Mouse (Mus musculus) heart, postnatal 0 days (tissue): Measurements from ENCODE around the gene Capn5. TPM values are rescaled to one million over a fixed set of nuclear protein-coding genes. Genes with fewer than 3 reads are reported as not detected.
A peak's percentile ranks its signal among the peaks of the same experiment; 100 is the strongest.

Source experiments
- ATAC-seq: fragments of 200-750 bp; cut with Nextera tagmentation; 2 replicates; pipeline ENCODE4 v1.8.0; 2017; ENCODE audit warnings: low read depth, moderate number of reproducible peaks, moderate library complexity; ENCODE audit not compliant: insufficient read depth
- DNase-seq: peaks from one replicate; pipeline ENCODE4 v3.0.0-alpha.2; 2016; ENCODE audit warnings: low spot score
- H3K27ac ChIP-seq: fragments of 300-500 bp; sonication (generic); 2 replicates; pipeline ENCODE4 v1.5.1; 2014; ENCODE audit warnings: low read depth, mild to moderate bottlenecking
- H3K27me3 ChIP-seq: fragments of 300-500 bp; sonication (generic); 2 replicates; pipeline ENCODE4 v1.6.1; 2014; ENCODE audit warnings: low read length, mixed read lengths; ENCODE audit not compliant: control insufficient read depth, insufficient read depth
- H3K36me3 ChIP-seq: fragments of 300-500 bp; sonication (generic); replicated peaks from 2 replicates; pipeline ENCODE4 v1.6.1; 2014; ENCODE audit warnings: low read length, mixed read lengths; ENCODE audit not compliant: control insufficient read depth, insufficient read depth
- H3K4me1 ChIP-seq: fragments of 300-500 bp; sonication (generic); 2 replicates; pipeline ENCODE4 v1.6.1; 2014; ENCODE audit warnings: antibody characterized with exemption; ENCODE audit not compliant: control insufficient read depth, insufficient read depth
- H3K4me2 ChIP-seq: fragments of 300-500 bp; sonication (generic); 2 replicates; pipeline ENCODE4 v1.6.1; 2014; ENCODE audit warnings: low read depth, mild to moderate bottlenecking, low read length, moderate library complexity
- H3K4me3 ChIP-seq: fragments of 300-500 bp; sonication (generic); 2 replicates; pipeline ENCODE4 v1.5.1; 2014; ENCODE audit warnings: low read depth, low read length
- H3K9ac ChIP-seq: fragments of 300-500 bp; sonication (generic); replicated peaks from 2 replicates; pipeline ENCODE4 v1.6.1; 2014; ENCODE audit warnings: low read depth, low read length, mixed read lengths
- H3K9me3 ChIP-seq: fragments of 300-500 bp; sonication (generic); replicated peaks from 2 replicates; pipeline ENCODE4 v1.6.1; 2016; ENCODE audit warnings: low read length; ENCODE audit not compliant: control insufficient read depth
- CTCF ChIP-seq: IDR thresholded peaks from 2 replicates; pipeline ENCODE4 v1.5.1; 2016; ENCODE audit warnings: antibody characterized with exemption, control low read depth, low read depth
- EP300 ChIP-seq: IDR thresholded peaks from 2 replicates; pipeline ENCODE4 v1.6.1; 2016; ENCODE audit warnings: antibody characterized with exemption, low read depth
- WGBS: fragments of 180-500 bp; shearing (Covaris S2); extraction: QIAGEN DNeasy Blood & Tissue Kit; methylation state at CpG from one replicate; pipeline ENCODE4 v1.1.7; 2014; 5-methylcytosine and 5-hydroxymethylcytosine counted together
- polyA plus RNA-seq: library from polyadenylated mRNA; unstranded; fragments of >200 nt; fragmentation: Nextera tagmentation; extraction: Ambion mirVana; gene quantifications from 2 replicates; pipeline ENCODE4 v1.2.1, GENCODE M21; 2015
- total RNA-seq: library from RNA; depleted of rRNA; stranded (reverse); fragments of >200 nt; gene quantifications from 2 replicates; pipeline ENCODE4 v1.2.3, GENCODE M21; 2014; ENCODE audit warnings: low replicate concordance; rRNA removed

The Capn5 gene
- total and polyA plus RNA-seq, 2 experiments from 2014 or later, result 1.1 to 5.6 TPM

- DNase-seq (no peak), ATAC-seq (no peak)
- Histone ChIP-seq H3K4me1 (no peaks in the 10 kb centered on the region), H3K9ac (no peak overlapping the region), H3K36me3 (0 out of 2 replicates have a peak, but pooled peaks cover 4% of the 10 kb centered on the region), H3K4me3 (no peak overlapping the region), H3K4me2 (no peak overlapping the region), H3K9me3 (no peaks in the 10 kb centered on the region), H3K27ac (no peak overlapping the region), H3K27me3 (no peaks in the 10 kb centered on the region)
- TF ChIP-seq CTCF (no peak), EP300 (no peak)
- 75% methylated on average over 11 of the region's 11 CpGs for WGBS
These were observed 100.6 kb downstream of the Capn5 start for GRCm38 (mm10) chr7:98077453-98077852.

GRCm38 (mm10) chr7:98071620-98072019 lies 106.5 kb downstream of the Capn5 start:
- Histone ChIP-seq H3K27ac (no peak overlapping the region), H3K36me3 (0 out of 2 replicates have a peak, but pooled peaks cover 7% of the 10 kb centered on the region), H3K9me3 (no peaks in the 10 kb centered on the region), H3K9ac (no peak overlapping the region), H3K4me3 (no peak overlapping the region), H3K4me2 (no peak overlapping the region), H3K27me3 (no peaks in the 10 kb centered on the region), H3K4me1 (no peaks in the 10 kb centered on the region)
- peak; percentile 27; the same call in 1 of the 2 replicates for ATAC-seq
- peak; percentile 69 for DNase-seq
- 24% methylated on average over 5 of the region's 5 CpGs for WGBS
- TF ChIP-seq EP300 (no peak), CTCF (peak; percentile 96)

Other genes starting within 250 kb of the Capn5 start
- gene Myo7a, start 58.8 kb downstream of the Capn5 start, total RNA-seq, result 7.1 and 20.0 TPM in 2 replicates
- 3.6 and 3.7 TPM in 2 replicates for gene Myo7a, start 58.8 kb downstream of the Capn5 start, polyA plus RNA-seq
- 0.39 TPM in 1 of 2 replicates, not detected in the other for gene Omp, start 32.8 kb downstream of the Capn5 start, total RNA-seq
- 0.05 TPM in 1 of 2 replicates, not detected in the other for gene Omp, start 32.8 kb downstream of the Capn5 start, polyA plus RNA-seq
- not detected in 2 replicates for gene B3gnt6, start 21.2 kb upstream of the Capn5 start, total RNA-seq
- gene B3gnt6, start 21.2 kb upstream of the Capn5 start, polyA plus RNA-seq, result not detected in 2 replicates
- gene Acer3, start 142.9 kb upstream of the Capn5 start, total RNA-seq, result 5.6 and 11.1 TPM in 2 replicates
- gene Acer3, start 142.9 kb upstream of the Capn5 start, polyA plus RNA-seq, result 16.4 and 21.4 TPM in 2 replicates
- gene Tsku, start 183.1 kb upstream of the Capn5 start, total RNA-seq, result 4.0 and 7.1 TPM in 2 replicates
- gene Tsku, start 183.1 kb upstream of the Capn5 start, polyA plus RNA-seq, result 3.3 and 3.7 TPM in 2 replicates